Mouse (Mus musculus) embryonic fibroblast, embryonic 13.5 days (primary cell): ENCODE results near the gene Synpo2.

Experiments used
- CTCF ChIP-seq: IDR thresholded peaks from 2 replicates; pipeline ENCODE4 v1.5.1; 2011; ENCODE audit warnings: mild to moderate bottlenecking, control low read depth, low read length, moderate library complexity, borderline replicate concordance; ENCODE audit not compliant: insufficient read depth
- POLR2A ChIP-seq: IDR thresholded peaks from 2 replicates; pipeline ENCODE4 v1.6.1; 2011; ENCODE audit warnings: low read depth, mild to moderate bottlenecking, control low read depth, low read length, moderate library complexity

GRCm38 (mm10) chr3:123205485-123205884 is 30.5 kb downstream of the Synpo2 start:
- no peak for TF ChIP-seq CTCF
- no peak; the same call in 1 of the 2 replicates for TF ChIP-seq POLR2A
